Mouse (Mus musculus): ENCODE measurements at regions not wholly inside any gene's neighbourhood (a gene's known extent, or its start where the extent isn't known, plus 50 kb on each side); places are given as distances from the start of the nearest gene placed in this dataset.

DNA sequence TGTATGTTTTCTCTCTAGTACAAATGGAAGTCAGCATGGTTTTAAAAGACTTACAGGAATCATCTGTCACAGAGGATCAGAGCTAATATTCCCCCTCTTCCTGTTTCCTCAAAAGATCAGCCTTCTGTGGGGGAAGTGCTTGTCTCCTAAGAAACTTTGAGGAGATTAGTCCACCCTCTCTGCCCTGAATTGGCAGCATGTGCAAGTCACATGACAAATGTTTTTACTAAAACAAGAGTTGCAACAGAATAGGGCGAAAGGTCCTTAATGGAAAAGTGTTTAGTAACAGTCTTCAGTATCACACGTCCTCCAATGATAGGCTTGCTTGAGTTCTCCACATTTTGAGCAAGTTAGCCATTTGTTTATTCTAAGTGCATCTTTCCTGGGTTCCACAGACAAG, 162.8 kb downstream of the Fzd1 start:
- no peak for TF ChIP-seq CTCF (IDR thresholded peaks at IDR 0.05; ENCODE audit: borderline replicate concordance, extremely low read depth, insufficient read depth, insufficient read length)
- no peak for TF ChIP-seq POLR2A (IDR thresholded peaks at IDR 0.05; ENCODE audit: borderline replicate concordance, extremely low read depth, insufficient read depth, insufficient read length, poor library complexity, severe bottlenecking)
- peak; percentile 23 for DNase-seq (ENCODE audit: low read depth)

DNA sequence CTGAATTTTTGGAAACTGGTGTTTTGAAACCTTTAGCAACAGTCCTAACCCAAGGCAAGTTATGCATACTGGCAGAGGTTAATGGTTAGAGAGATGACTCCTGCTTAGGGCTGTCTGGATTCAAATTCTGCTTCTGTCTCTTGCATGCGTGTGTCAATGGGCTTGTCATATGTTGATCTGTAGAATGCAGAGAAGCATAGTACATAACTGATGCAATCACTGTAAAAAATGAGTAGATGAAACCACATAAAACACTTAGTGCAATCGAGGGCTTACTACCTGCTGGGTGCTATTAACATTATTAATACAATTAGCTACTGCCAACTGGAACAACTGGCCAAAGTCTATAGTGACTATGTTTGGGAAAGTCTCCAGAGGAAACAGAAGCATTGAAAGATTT, 163.3 kb downstream of the Fzd1 start:
- DNase-seq (ENCODE audit: low read depth): no peak
- TF ChIP-seq CTCF (IDR thresholded peaks at IDR 0.05; ENCODE audit: borderline replicate concordance, extremely low read depth, insufficient read depth, insufficient read length) (no peak), POLR2A (IDR thresholded peaks at IDR 0.05; ENCODE audit: borderline replicate concordance, extremely low read depth, insufficient read depth, insufficient read length, poor library complexity, severe bottlenecking) (no peak)

DNA sequence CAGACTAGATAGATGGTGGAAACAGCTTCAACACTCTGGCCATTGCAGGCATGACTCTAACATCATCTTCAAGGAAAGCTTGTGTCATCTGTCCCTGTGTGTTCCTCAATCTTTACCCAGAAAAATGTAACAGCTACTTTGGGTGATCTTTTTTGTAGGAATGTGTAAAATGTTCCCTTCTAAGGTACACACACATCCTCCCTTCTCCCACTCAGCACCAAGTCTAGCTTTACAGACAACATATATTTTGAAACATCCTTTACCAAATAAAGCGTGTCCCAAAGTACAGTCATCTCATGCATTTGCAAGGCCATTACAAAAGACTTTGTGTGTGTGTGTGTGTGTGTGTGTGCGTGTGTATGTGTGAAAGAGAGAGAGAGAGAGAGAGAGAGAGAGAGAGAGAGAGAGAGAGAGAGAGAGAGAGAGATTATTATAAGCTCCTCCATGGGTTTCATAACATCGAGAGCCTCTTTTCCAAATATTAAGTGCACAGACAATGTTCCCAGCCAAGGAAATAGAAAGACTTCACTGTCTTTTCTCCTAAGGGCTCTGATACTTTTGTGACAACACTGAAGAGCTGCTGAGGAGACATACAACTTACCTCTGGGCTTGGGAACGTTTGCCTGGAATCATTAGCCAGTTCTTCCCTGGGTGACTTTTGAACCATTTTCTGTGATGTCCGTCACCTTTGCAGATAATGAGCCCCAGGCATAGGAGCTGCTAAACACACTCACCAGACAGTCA, 164.0 kb downstream of the Fzd1 start:
- TF ChIP-seq POLR2A (IDR thresholded peaks at IDR 0.05; ENCODE audit: borderline replicate concordance, extremely low read depth, insufficient read depth, insufficient read length, poor library complexity, severe bottlenecking): no peak
- no peak for TF ChIP-seq CTCF (IDR thresholded peaks at IDR 0.05; ENCODE audit: borderline replicate concordance, extremely low read depth, insufficient read depth, insufficient read length)
- peak; percentile 28 for DNase-seq (ENCODE audit: low read depth)

DNA sequence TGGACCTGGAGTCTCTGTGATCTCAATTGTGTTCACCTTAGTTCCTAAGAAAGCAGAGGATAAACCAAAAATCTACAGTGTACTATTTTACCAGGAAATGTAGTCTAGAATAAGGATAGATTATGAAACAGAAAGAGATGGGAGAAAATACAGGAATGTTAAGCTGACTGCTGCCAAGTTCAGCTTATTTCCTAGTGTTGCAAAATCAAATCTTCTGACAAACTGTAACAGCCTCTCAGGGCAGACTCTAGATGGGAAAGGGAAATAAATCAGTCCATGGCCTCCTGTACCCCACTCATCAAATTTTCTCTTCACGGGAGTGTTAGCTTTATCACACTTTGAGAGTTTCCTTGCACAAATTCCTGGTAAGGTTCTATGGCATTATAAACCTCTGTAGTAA, 166.1 kb downstream of the Fzd1 start:
- DNase-seq (ENCODE audit: low read depth): no peak
- TF ChIP-seq POLR2A (IDR thresholded peaks at IDR 0.05; ENCODE audit: borderline replicate concordance, extremely low read depth, insufficient read depth, insufficient read length, poor library complexity, severe bottlenecking) (no peak), CTCF (IDR thresholded peaks at IDR 0.05; ENCODE audit: borderline replicate concordance, extremely low read depth, insufficient read depth, insufficient read length) (no peak)

DNA sequence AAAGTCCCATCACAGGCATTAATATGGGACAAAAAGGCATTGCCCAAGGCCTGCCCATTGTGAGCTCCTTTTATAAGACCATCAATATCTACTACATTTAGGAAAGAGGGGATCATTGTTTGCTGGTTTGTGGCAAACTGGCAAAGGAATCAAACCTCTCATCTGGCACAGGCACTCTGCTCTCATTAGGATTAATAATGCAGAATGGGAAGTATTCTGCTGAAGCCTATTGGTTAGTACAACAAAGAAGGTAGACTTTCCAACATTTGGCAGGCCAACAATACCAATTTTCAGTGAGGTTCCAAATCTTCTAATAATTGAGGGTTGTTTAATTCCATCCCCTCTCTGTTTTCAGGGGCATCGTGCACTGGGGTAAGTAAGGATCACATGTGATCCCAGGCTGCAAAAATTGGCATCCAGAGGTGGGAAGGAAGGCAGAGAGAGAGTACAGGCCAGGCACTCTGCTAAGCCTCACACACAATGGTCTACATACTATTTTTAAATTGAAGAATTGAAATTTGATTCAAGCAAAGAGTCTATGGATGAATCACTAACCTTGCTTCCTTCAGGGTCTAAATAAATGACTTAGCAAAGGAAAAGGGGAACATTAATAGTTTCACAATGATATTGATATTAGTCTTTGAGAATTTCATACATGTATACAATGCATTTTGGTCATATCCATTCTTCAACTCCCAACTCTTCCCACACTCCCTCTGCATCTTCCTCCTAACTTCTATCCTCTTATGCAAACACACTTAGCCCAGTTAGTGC, 174.9 kb downstream of the Fzd1 start:
- peak; percentile 68 for DNase-seq (ENCODE audit: low read depth)
- TF ChIP-seq POLR2A (IDR thresholded peaks at IDR 0.05; ENCODE audit: borderline replicate concordance, extremely low read depth, insufficient read depth, insufficient read length, poor library complexity, severe bottlenecking) (no peak), CTCF (IDR thresholded peaks at IDR 0.05; ENCODE audit: borderline replicate concordance, extremely low read depth, insufficient read depth, insufficient read length) (no peak)

DNA sequence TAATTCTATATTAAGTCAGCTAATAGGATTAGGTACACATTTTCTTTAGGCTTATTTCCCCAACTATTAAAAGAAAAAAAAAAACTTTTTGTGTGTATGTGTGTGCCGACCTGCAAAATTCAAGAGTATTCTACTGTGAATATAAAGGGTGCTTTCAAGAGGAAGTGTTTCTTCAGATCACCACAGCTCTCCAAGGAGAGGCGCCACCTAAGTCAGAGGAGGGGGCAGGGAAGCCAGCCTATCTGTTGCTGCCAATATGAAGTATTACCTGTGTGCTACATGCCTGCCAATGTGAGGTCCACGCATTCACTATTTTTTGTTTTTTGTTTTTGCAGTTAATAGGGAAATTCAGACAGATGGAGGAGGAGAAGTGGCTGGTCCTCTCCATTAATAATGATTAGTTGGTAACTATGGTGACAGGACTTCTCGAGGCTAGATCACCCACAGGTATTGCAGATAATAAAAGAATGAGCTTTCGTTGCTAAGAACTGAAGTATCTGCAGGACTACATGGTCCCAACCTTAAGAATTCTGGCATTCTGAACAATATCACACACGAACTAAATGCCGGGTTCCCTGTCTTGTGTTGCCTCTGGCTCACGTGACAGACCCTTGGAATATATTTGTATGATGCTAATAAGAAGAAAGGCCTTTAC, 177.5 kb downstream of the Fzd1 start:
- peak; percentile 21 for DNase-seq (ENCODE audit: low read depth)
- TF ChIP-seq CTCF (IDR thresholded peaks at IDR 0.05; ENCODE audit: borderline replicate concordance, extremely low read depth, insufficient read depth, insufficient read length) (no peak), POLR2A (IDR thresholded peaks at IDR 0.05; ENCODE audit: borderline replicate concordance, extremely low read depth, insufficient read depth, insufficient read length, poor library complexity, severe bottlenecking) (no peak)

DNA sequence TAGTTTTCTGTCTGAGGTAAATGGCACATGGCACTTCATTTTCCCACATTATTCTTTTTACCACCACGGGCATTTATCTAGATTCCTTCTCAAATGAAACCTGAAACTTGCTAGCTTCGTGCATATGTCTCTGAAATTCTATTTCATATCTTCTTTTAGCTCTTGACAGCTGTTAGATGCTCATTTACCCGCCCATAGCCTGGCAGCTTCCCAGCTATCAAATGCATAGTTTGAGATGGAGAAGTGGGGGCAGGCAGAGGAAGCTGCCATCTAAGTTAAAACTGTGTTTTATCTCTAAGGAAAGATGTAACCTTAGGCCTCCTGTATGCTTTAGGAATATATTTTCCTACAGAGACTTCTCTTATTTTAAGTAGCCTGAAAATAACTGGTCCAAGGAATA, 179.0 kb downstream of the Fzd1 start:
- no peak for TF ChIP-seq CTCF (IDR thresholded peaks at IDR 0.05; ENCODE audit: borderline replicate concordance, extremely low read depth, insufficient read depth, insufficient read length)
- peak; percentile 45 for DNase-seq (ENCODE audit: low read depth)

DNA sequence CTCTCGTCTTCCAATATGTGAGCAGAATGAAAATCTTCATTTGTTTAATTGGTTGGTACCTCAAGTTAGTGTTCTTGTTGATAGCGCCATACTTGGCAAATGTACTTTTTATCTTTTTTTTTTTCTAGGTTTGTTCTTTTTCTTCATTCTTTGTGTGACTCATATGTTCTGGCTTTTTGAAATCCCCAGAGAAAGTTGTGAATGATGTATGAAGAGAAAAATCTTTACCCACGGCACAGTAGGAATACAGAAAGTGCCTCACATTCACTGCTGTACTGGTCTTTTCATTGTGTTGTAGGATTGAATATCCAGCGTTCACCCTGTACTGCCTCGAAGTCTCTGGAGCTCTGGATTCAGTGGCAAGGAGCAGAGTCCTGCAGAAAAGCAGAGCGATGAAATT, 180.7 kb downstream of the Fzd1 start:
- no peak for DNase-seq (ENCODE audit: low read depth)
- TF ChIP-seq POLR2A (IDR thresholded peaks at IDR 0.05; ENCODE audit: borderline replicate concordance, extremely low read depth, insufficient read depth, insufficient read length, poor library complexity, severe bottlenecking) (no peak), CTCF (IDR thresholded peaks at IDR 0.05; ENCODE audit: borderline replicate concordance, extremely low read depth, insufficient read depth, insufficient read length) (no peak)

DNA sequence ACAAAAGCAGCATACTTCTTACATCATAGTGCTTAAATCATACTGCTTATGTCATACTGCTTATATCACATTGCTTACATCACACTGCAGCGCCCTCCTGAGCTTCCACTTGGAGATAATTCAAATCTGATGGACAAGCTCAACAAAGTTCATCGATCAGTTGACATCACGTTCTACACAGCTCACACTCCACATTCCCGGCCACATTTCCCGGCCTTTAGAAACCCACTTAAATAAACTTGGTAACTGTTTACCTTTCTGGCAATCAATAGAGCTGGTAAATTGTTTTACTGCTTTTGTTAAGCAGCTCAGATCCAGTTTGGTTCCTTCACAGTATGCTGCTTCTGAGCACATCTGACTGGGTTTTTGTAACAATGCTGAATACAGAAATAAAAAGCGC, 194.0 kb downstream of the Fzd1 start:
- TF ChIP-seq POLR2A (IDR thresholded peaks at IDR 0.05; ENCODE audit: borderline replicate concordance, extremely low read depth, insufficient read depth, insufficient read length, poor library complexity, severe bottlenecking): no peak
- DNase-seq (ENCODE audit: low read depth): no peak

DNA sequence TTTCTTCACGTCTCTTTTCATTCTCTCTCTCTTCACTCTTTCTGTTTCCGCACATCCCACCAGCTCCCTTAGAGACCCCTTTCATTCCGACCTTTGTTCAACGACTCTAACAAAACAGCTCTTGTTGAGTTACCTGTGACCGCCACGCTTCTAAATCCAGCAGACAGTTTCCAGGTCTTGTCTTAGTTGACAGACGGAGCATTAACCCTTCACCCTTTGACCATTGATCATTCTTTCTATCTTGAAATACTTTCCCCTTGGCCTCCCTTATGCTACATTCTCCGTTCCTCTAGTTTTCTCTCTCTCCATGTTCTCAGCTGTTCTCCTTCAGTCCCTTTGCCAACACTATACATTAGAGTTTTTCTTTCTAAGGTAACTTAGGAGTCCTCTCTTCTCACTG, 196.2 kb downstream of the Fzd1 start:
- TF ChIP-seq CTCF (IDR thresholded peaks at IDR 0.05; ENCODE audit: borderline replicate concordance, extremely low read depth, insufficient read depth, insufficient read length) (no peak), POLR2A (IDR thresholded peaks at IDR 0.05; ENCODE audit: borderline replicate concordance, extremely low read depth, insufficient read depth, insufficient read length, poor library complexity, severe bottlenecking) (no peak)
- no peak for DNase-seq (ENCODE audit: low read depth)

DNA sequence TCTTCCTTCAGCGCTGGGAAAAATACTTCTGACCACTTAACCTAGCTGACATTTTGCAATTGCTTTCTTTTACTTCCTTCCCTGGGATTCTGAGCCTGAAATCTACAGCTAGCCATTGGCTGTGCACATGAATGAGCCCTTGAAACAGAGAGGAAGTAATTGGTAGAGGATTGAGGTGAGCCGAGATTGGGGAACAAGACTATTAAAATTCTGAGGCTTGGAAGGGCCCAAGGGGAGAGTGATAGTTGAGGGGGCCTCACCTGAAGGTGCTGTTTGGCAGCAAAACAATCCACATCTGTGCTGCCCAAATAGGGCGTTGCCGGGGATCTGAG, 196.7 kb downstream of the Fzd1 start:
- DNase-seq (ENCODE audit: low read depth): no peak
- TF ChIP-seq POLR2A (IDR thresholded peaks at IDR 0.05; ENCODE audit: borderline replicate concordance, extremely low read depth, insufficient read depth, insufficient read length, poor library complexity, severe bottlenecking) (no peak), CTCF (IDR thresholded peaks at IDR 0.05; ENCODE audit: borderline replicate concordance, extremely low read depth, insufficient read depth, insufficient read length) (no peak)
